Mouse (Mus musculus): ENCODE measurements at regions not wholly inside any gene's neighbourhood (a gene's known extent, or its start where the extent isn't known, plus 50 kb on each side); places are given as distances from the start of the nearest gene placed in this dataset.

DNA sequence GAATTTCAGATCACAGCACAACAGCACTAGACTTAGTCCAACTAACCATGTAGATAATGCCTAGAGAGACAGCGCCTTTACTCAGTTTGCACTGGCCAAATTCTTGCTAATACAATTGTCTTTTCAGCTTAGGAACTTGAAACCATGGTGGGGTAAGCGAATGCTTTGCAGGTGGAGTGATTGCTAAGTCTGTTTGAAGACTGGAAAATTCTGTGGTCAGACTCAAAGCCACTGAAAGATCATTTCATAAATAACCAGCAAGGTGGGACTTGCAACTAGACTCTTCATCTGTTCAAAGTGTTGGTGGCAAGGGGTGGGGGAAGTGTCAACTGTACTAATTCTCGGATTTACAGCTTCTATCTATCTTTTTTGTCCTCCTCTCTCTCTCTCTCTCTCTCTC, 50.4 kb upstream of the Clnk start:
- no peak for TF ChIP-seq ZKSCAN1 (IDR thresholded peaks at IDR 0.05; ENCODE audit: borderline replicate concordance, low read depth, low read length)
- TF ChIP-seq MAFK (IDR thresholded peaks at IDR 0.05; ENCODE audit: insufficient replicate concordance, low read length) = peak; percentile 51; the same call in 1 of the 2 replicates
- TF ChIP-seq EP300 (IDR thresholded peaks at IDR 0.05; ENCODE audit: low read length) = peak; percentile 59
- TF ChIP-seq ETS1 (conservative IDR thresholded peaks at IDR 0.05; ENCODE audit: low read depth, low read length) = 0 out of 2 replicates have a peak, but pooled peaks have one; percentile 27
- no peak for TF ChIP-seq BHLHE40 (IDR thresholded peaks at IDR 0.05; ENCODE audit: low read depth, low read length)
- TF ChIP-seq CTCF (conservative IDR thresholded peaks at IDR 0.05 in 1 of 2, IDR thresholded peaks at IDR 0.05 in 1 of 2; ENCODE audit: low read depth in 2 of 2, low read length in 2 of 2) = no peak
- peak; percentile 43; the same call in 1 of the 2 replicates for TF ChIP-seq MEF2A (IDR thresholded peaks at IDR 0.05; ENCODE audit: borderline replicate concordance, low read depth, low read length)
- H3K9me3 ChIP-seq (replicated peaks; ENCODE audit: low read length) = no peaks in the 10 kb centered on the region
- H3K27ac ChIP-seq (ENCODE audit: insufficient read depth, low read depth) = no peak overlapping the region
- no peaks in the 10 kb centered on the region for H3K79me2 ChIP-seq (replicated peaks; ENCODE audit: control insufficient read depth, extremely low read depth, insufficient read depth, poor library complexity, severe bottlenecking)
- no peak overlapping the region for H3K4me3 ChIP-seq (replicated peaks in 1 of 3; ENCODE audit: low read depth in 2 of 3, low read length in 2 of 3, poor library complexity in 1 of 3)
- peaks cover 0 to 22% of the 10 kb centered on the region in 2 experiments; a peak in 2 of 4 replicates for H3K4me1 ChIP-seq (ENCODE audit: control insufficient read depth in 1 of 2, insufficient read depth in 2 of 2)
- in situ Hi-C loops (cut with MboI; ENCODE audit: low pct_ligation_motif_present, low pct_unique_long_range_greater_than_20kb, low sequenced_read_pairs) = loop anchor here (25.0 kb wide), 1 partner anchor 710 kb away; no protein-coding TSS in a partner anchor
- no peak overlapping the region for H3K9ac ChIP-seq (ENCODE audit: insufficient read depth, low read depth)
- DNase-seq (ENCODE audit: extremely low read depth) = peak; percentile 65
- H3K4me2 ChIP-seq (ENCODE audit: insufficient read depth, low read depth, poor library complexity, severe bottlenecking) = no peak overlapping the region
- H3K27me3 ChIP-seq (replicated peaks) = no peaks in the 10 kb centered on the region
- no peaks in the 10 kb centered on the region for H3K36me3 ChIP-seq (replicated peaks in 1 of 2; ENCODE audit: control insufficient read depth in 1 of 2, insufficient read depth in 1 of 2, low read length in 1 of 2)
- dilution Hi-C loops (cut with MboI; ENCODE audit: extremely low pct_ligation_motif_present, extremely low pct_unique_long_range_greater_than_20kb, low sequenced_read_pairs) = no loop called here
